Mouse (Mus musculus): ENCODE measurements at regions not wholly inside any gene's neighbourhood (a gene's known extent, or its start where the extent isn't known, plus 50 kb on each side); places are given as distances from the start of the nearest gene placed in this dataset.

GRCm38 (mm10) chr3:149819863-149820262, 829.5 kb upstream of the Adgrl2 start:
- in situ Hi-C loops (cut with MboI; ENCODE audit: low pct_ligation_motif_present, low pct_unique_long_range_greater_than_20kb, low sequenced_read_pairs) = no loop called here
- Histone ChIP-seq H3K4me2 (ENCODE audit: insufficient read depth, low read depth, poor library complexity, severe bottlenecking) (no peak overlapping the region), H3K79me2 (replicated peaks; ENCODE audit: control insufficient read depth, extremely low read depth, insufficient read depth, poor library complexity, severe bottlenecking) (no peaks in the 10 kb centered on the region), H3K36me3 (replicated peaks in 1 of 2; ENCODE audit: control insufficient read depth in 1 of 2, insufficient read depth in 1 of 2, low read length in 1 of 2) (no peaks in the 10 kb centered on the region), H3K4me3 (replicated peaks in 1 of 3; ENCODE audit: low read depth in 2 of 3, low read length in 2 of 3, poor library complexity in 1 of 3) (no peak overlapping the region), H3K27ac (ENCODE audit: insufficient read depth, low read depth) (no peak overlapping the region), H3K9ac (ENCODE audit: insufficient read depth, low read depth) (no peak overlapping the region), H3K9me3 (replicated peaks; ENCODE audit: low read length) (no peaks in the 10 kb centered on the region), H3K4me1 (ENCODE audit: control insufficient read depth in 1 of 2, insufficient read depth in 2 of 2) (peaks cover 0 to 5% of the 10 kb centered on the region in 2 experiments; a peak in 1 of 4 replicates), H3K27me3 (replicated peaks) (no peaks in the 10 kb centered on the region)
- no peak for DNase-seq (ENCODE audit: extremely low read depth)
- TF ChIP-seq EP300 (IDR thresholded peaks at IDR 0.05; ENCODE audit: low read length) (no peak), MXI1 (IDR thresholded peaks at IDR 0.05; ENCODE audit: low read depth, low read length) (no peak), USF2 (conservative IDR thresholded peaks at IDR 0.05; ENCODE audit: low read depth, low read length) (no peak), BHLHE40 (IDR thresholded peaks at IDR 0.05; ENCODE audit: low read depth, low read length) (no peak), NELFE (IDR thresholded peaks at IDR 0.05; ENCODE audit: low read depth, low read length) (no peak), USF1 (IDR thresholded peaks at IDR 0.05; ENCODE audit: low read depth, low read length) (no peak), KAT2A (IDR thresholded peaks at IDR 0.05; ENCODE audit: insufficient replicate concordance, low read length) (no peak), POLR2AphosphoS2 (IDR thresholded peaks at IDR 0.05; ENCODE audit: low read depth, low read length) (no peak), ZKSCAN1 (IDR thresholded peaks at IDR 0.05; ENCODE audit: borderline replicate concordance, low read depth, low read length) (no peak), RAD21 (IDR thresholded peaks at IDR 0.05; ENCODE audit: low read depth, low read length) (no peak), GABPA (IDR thresholded peaks at IDR 0.05; ENCODE audit: insufficient replicate concordance, low read depth, low read length) (no peak), JUN (IDR thresholded peaks at IDR 0.05; ENCODE audit: insufficient read depth, low read depth, low read length) (no peak)
- dilution Hi-C loops (cut with MboI; ENCODE audit: extremely low pct_ligation_motif_present, extremely low pct_unique_long_range_greater_than_20kb, low sequenced_read_pairs) = no loop called here

GRCm38 (mm10) chr3:149819081-149819480, 828.7 kb upstream of the Adgrl2 start:
- Histone ChIP-seq H3K9me3 (replicated peaks; ENCODE audit: low read length) (no peaks in the 10 kb centered on the region), H3K4me3 (replicated peaks in 1 of 3; ENCODE audit: low read depth in 2 of 3, low read length in 2 of 3, poor library complexity in 1 of 3) (no peak overlapping the region), H3K9ac (ENCODE audit: insufficient read depth, low read depth) (no peak overlapping the region), H3K27ac (ENCODE audit: insufficient read depth, low read depth) (no peak overlapping the region), H3K36me3 (replicated peaks in 1 of 2; ENCODE audit: control insufficient read depth in 1 of 2, insufficient read depth in 1 of 2, low read length in 1 of 2) (no peaks in the 10 kb centered on the region), H3K79me2 (replicated peaks; ENCODE audit: control insufficient read depth, extremely low read depth, insufficient read depth, poor library complexity, severe bottlenecking) (no peaks in the 10 kb centered on the region), H3K27me3 (replicated peaks) (no peaks in the 10 kb centered on the region), H3K4me1 (ENCODE audit: control insufficient read depth in 1 of 2, insufficient read depth in 2 of 2) (peaks cover 0 to 5% of the 10 kb centered on the region in 2 experiments; a peak in 1 of 4 replicates), H3K4me2 (ENCODE audit: insufficient read depth, low read depth, poor library complexity, severe bottlenecking) (no peak overlapping the region)
- dilution Hi-C loops (cut with MboI; ENCODE audit: extremely low pct_ligation_motif_present, extremely low pct_unique_long_range_greater_than_20kb, low sequenced_read_pairs) (no loop called here), in situ Hi-C loops (cut with MboI; ENCODE audit: low pct_ligation_motif_present, low pct_unique_long_range_greater_than_20kb, low sequenced_read_pairs) (no loop called here)
- no peak for DNase-seq (ENCODE audit: extremely low read depth)
- no peak for TF ChIP-seq UBTF (IDR thresholded peaks at IDR 0.05; ENCODE audit: low read depth, low read length)
- TF ChIP-seq GABPA (IDR thresholded peaks at IDR 0.05; ENCODE audit: insufficient replicate concordance, low read depth, low read length) = no peak
- no peak for TF ChIP-seq HCFC1 (IDR thresholded peaks at IDR 0.05; ENCODE audit: low read depth, low read length)
- TF ChIP-seq PAX5 (IDR thresholded peaks at IDR 0.05; ENCODE audit: low read length) = no peak
- TF ChIP-seq TBP (conservative IDR thresholded peaks at IDR 0.05; ENCODE audit: low read depth, low read length) = no peak
- TF ChIP-seq E2F4 (IDR thresholded peaks at IDR 0.05; ENCODE audit: insufficient replicate concordance, low read depth, low read length) = no peak
- TF ChIP-seq ZC3H11A (IDR thresholded peaks at IDR 0.05; ENCODE audit: low read depth, low read length) = no peak
- TF ChIP-seq CTCF (conservative IDR thresholded peaks at IDR 0.05 in 1 of 2, IDR thresholded peaks at IDR 0.05 in 1 of 2; ENCODE audit: low read depth in 2 of 2, low read length in 2 of 2) = no peak
- TF ChIP-seq JUN (IDR thresholded peaks at IDR 0.05; ENCODE audit: insufficient read depth, low read depth, low read length) = no peak
- no peak for TF ChIP-seq CHD1 (IDR thresholded peaks at IDR 0.05; ENCODE audit: low read depth, low read length)
- TF ChIP-seq ELF1 (IDR thresholded peaks at IDR 0.05; ENCODE audit: low read depth, low read length) = no peak
- TF ChIP-seq SMC3 (IDR thresholded peaks at IDR 0.05; ENCODE audit: low read depth, low read length) = no peak
